Comparison of ENCODE assay signal across 20 mouse cellular contexts in genomic region chr8:128461716-128462115, GRCm38 (mm10).
"Had no signal": no experiment of that assay in that cellular context is flagged by ENCODE, and none has a peak within 500 bp of the region (broad histone marks: within the 10 kb centered on the region; RNA-seq: fewer than 3 reads in every experiment).

No protein-coding gene starts in this region.

- H3K36me3 ChIP-seq: liver, embryonic 15.5 days; midbrain, embryonic 10.5 days; stomach, embryonic 15.5 days had no signal

- H3K4me1 ChIP-seq: liver, embryonic 12.5 days; liver, embryonic 15.5 days; lung, embryonic 15.5 days; megakaryocyte, embryonic 14.5 days; midbrain, embryonic 13.5 days had no signal

- DNase-seq: kidney, postnatal 10 days; kidney, postnatal 36 days; layer of hippocampus, postnatal 36 days; lung, adult 18-20 months; lung, postnatal 10 days; lung, postnatal 36 days; retina, postnatal 1 day; right cerebral cortex, postnatal 25 days; spleen, adult 18-20 months; thymus, postnatal 25 days had no signal

- H3K4me3 ChIP-seq: left cerebral cortex, adult 2 months; liver, embryonic 12.5 days; liver, embryonic 15.5 days; lung, embryonic 15.5 days; megakaryocyte, embryonic 14.5 days; midbrain, embryonic 10.5 days; midbrain, embryonic 13.5 days; myocyte; neural tube, embryonic 13.5 days; stomach, embryonic 15.5 days had no signal

- H3K9ac ChIP-seq: liver, embryonic 12.5 days; liver, embryonic 15.5 days; lung, embryonic 15.5 days; midbrain, embryonic 13.5 days; neural tube, embryonic 13.5 days; stomach, embryonic 15.5 days had no signal

- H3K27ac ChIP-seq: left cerebral cortex, adult 2 months; liver, embryonic 12.5 days; liver, embryonic 15.5 days; lung, embryonic 15.5 days; midbrain, embryonic 10.5 days; midbrain, embryonic 13.5 days; neural tube, embryonic 13.5 days; stomach, embryonic 15.5 days had no signal

- H3K27me3 ChIP-seq: liver, embryonic 12.5 days; liver, embryonic 15.5 days; lung, embryonic 15.5 days; megakaryocyte, embryonic 14.5 days; midbrain, embryonic 13.5 days; neural tube, embryonic 13.5 days; stomach, embryonic 15.5 days had no signal
